Mouse (Mus musculus) CH12.LX (cell line): ENCODE results near the gene Lamc1.

Experiments used
- CTCF ChIP-seq, 2 experiments: IDR thresholded peaks in 1 of 2; conservative IDR thresholded peaks in 1 of 2; 2 replicates each; pipeline ENCODE4 v1.5.1; 2011 to 2012; ENCODE audit warnings: low read depth in 2 of 2, low read length in 2 of 2, improper control_type of control experiment in 1 of 2, inconsistent platforms in 1 of 2, mild to moderate bottlenecking in 1 of 2, moderate library complexity in 1 of 2
- GABPA ChIP-seq: IDR thresholded peaks from 2 replicates; pipeline ENCODE4 v1.6.1; 2012; ENCODE audit warnings: low read depth, low read length, improper control_type of control experiment, inconsistent platforms; ENCODE audit not compliant: insufficient replicate concordance
- POLR2A ChIP-seq: IDR thresholded peaks from 2 replicates; pipeline ENCODE4 v1.6.1; 2011; ENCODE audit warnings: low read depth, mild to moderate bottlenecking, improper control_type of control experiment, low read length

DNA sequence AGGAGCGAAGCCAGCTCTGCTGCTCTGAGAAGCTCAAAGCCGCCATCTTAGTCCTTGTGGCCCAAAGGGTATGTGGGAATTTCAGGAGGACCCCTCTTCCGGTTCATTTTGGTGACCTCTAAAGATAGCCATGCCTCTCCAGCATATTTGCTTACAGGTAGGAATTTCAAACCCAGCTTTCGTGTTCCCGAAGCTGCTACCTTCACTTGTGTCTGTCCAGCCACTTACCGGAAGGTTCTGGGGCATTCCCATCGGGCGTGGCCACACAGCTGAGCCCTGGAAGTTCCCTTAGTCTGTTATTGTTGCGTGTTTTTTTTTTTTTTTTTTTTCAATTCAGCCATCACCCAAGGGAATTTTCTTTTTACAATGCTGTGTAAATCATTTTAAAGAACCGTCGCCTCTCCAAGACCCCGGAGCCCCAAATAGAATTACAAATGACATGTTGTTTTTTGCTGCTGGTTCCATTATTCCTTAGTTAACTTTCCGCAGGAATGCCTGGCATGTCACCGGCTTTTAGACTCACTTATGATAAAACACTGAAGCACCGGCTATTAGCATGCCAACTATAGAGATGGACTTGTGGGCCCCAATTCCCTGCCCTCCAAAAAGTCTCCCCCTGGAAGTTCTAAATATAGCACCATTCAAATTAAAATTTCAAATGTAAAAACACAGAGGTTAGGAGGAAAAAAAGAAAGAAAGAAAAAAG lies 141.2 kb downstream of the Lamc1 start:
- TF ChIP-seq GABPA (no peak), POLR2A (no peak), CTCF (conservative IDR thresholded peaks at IDR 0.05 in 1 of 2, IDR thresholded peaks at IDR 0.05 in 1 of 2; ENCODE audit: low read depth in 2 of 2, low read length in 2 of 2) (no peak)
